Mouse (Mus musculus): Measurements from ENCODE around the gene Ezr. TPM values are rescaled to one million over a fixed set of nuclear protein-coding genes. Genes with fewer than 3 reads are reported as not detected.

Gene Ezr
- polyA plus RNA-seq, 1 experiment from 2014 or later, result 97.3 TPM

DNA sequence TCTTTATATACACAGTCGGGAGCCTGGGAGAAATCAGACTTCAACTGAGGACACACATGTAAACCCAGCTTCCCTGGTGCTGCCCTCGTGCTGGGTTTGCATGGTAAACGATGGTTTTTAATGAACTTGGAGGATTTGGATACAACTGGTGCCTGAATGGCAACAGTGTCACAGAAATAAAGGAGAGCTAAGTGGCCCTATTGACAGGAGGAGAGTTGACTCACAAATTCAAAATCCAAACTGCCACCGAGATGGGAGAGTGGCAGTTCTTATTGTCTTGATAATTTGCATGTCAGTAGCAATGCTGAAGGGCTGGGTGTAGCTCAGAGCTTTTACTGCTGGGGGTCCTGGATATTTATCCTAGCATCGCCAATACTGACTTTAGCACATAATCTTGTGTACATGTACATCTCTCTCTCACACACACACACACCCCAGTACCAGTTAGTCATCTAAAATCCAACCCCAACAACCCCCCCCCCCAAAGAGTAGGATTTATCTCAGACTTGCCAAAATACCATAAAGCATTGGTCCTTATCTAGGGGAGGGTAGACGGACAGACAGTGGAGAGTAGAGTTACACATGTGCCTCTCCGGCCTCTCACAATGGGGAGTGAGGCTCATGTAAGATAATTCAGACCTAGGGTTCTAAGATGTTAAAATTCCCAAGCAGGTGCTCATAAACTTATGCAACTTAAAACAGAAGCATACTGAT is 18.9 kb downstream of the Ezr start:
- 0 out of 2 replicates have a peak, but pooled peaks cover 4% of the 10 kb centered on the region for H3K4me1 ChIP-seq (ENCODE audit: insufficient read depth)
- 61% methylated on average over 7 of the region's 7 CpGs for WGBS

DNA sequence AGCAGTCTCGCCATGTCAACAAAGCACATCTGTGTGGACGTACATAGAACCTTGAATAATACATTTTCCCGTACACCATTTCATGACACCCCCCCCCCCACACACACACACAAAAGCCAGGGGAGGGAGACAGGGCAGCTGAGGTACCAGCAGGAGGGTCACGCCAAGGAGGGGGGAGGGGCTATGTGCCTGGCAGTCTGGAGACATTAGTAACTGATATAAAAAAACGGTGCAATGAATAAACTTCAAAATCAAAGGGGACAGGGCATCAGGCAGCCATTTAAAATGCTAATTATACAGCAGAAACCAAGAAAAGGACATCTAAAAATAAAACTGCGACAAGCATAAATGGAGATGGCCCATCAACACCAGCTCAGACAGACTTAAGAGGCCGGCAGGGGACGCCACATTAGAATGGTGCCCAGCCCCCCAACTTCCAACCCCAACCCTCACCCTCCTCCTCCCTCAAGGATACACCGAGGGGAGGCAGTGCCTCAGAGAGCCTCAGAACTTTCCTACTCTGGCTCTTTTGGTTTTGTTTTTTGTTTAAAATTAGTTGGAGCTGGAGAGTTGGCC is 22.8 kb downstream of the Ezr start:
- ATAC-seq (ENCODE audit: insufficient read depth), result no peak
- Histone ChIP-seq H3K4me3 (ENCODE audit: low read depth, low read length) (no peak overlapping the region), H3K4me1 (ENCODE audit: insufficient read depth) (no peaks in the 10 kb centered on the region), H3K9me3 (ENCODE audit: low read depth, low read length) (no peaks in the 10 kb centered on the region), H3K9ac (no peak overlapping the region), H3K27ac (ENCODE audit: low read depth) (no peak overlapping the region), H3K36me3 (ENCODE audit: insufficient read depth) (peaks cover 14% of the 10 kb centered on the region), H3K27me3 (ENCODE audit: insufficient read depth, low read length) (no peaks in the 10 kb centered on the region), H3K4me2 (no peak overlapping the region)
- no peak for DNase-seq
- 50% methylated on average over 9 of the region's 9 CpGs for WGBS
- no peak for TF ChIP-seq CTCF (IDR thresholded peaks at IDR 0.05; ENCODE audit: low read depth)

More for the DNA sequence above, 18.9 kb downstream of the Ezr start:
- no peak overlapping the region for H3K4me3 ChIP-seq (ENCODE audit: low read depth, low read length)
- no peak overlapping the region for H3K4me2 ChIP-seq
- TF ChIP-seq CTCF (IDR thresholded peaks at IDR 0.05; ENCODE audit: low read depth), result no peak
- no peaks in the 10 kb centered on the region for H3K27me3 ChIP-seq (ENCODE audit: insufficient read depth, low read length)
- 0 out of 2 replicates have a peak, but pooled peaks cover under 1% of the 10 kb centered on the region for H3K36me3 ChIP-seq (ENCODE audit: insufficient read depth)
- H3K9me3 ChIP-seq (ENCODE audit: low read depth, low read length), result no peaks in the 10 kb centered on the region
- DNase-seq, result no peak
- no peak overlapping the region for H3K27ac ChIP-seq (ENCODE audit: low read depth)
- H3K9ac ChIP-seq, result no peak overlapping the region
- ATAC-seq (ENCODE audit: insufficient read depth), result no peak

DNA sequence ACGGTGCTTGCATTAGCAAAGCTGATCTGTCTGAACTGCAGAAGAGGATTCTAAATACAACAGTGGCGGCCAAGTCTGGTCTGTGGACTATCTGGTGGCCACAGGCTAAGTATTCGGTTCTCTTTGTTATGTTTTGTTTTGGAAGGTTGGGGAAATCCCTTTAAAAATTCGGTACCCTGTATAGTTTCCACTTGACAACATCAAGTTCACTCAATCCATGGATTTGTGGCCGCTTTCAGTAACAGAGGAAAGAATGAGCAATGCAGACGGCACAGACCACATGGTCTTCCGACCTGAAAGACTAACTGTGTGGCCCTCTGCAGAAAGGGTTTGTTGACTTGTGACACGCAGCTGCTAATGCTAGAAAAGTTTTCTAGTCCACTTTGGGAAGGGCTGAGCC is 23.7 kb downstream of the Ezr start:
- H3K4me1 ChIP-seq (ENCODE audit: insufficient read depth), result no peaks in the 10 kb centered on the region
- DNase-seq (no peak), ATAC-seq (ENCODE audit: insufficient read depth) (no peak)
- no peak overlapping the region for H3K9ac ChIP-seq
- no peak overlapping the region for H3K4me2 ChIP-seq
- no peaks in the 10 kb centered on the region for H3K27me3 ChIP-seq (ENCODE audit: insufficient read depth, low read length)
- peaks cover 20% of the 10 kb centered on the region for H3K36me3 ChIP-seq (ENCODE audit: insufficient read depth)
- H3K4me3 ChIP-seq (ENCODE audit: low read depth, low read length), result no peak overlapping the region
- 84% methylated on average over 8 of the region's 8 CpGs for WGBS
- H3K9me3 ChIP-seq (ENCODE audit: low read depth, low read length), result no peaks in the 10 kb centered on the region
- no peak for TF ChIP-seq CTCF (IDR thresholded peaks at IDR 0.05; ENCODE audit: low read depth)
- no peak overlapping the region for H3K27ac ChIP-seq (ENCODE audit: low read depth)

DNA sequence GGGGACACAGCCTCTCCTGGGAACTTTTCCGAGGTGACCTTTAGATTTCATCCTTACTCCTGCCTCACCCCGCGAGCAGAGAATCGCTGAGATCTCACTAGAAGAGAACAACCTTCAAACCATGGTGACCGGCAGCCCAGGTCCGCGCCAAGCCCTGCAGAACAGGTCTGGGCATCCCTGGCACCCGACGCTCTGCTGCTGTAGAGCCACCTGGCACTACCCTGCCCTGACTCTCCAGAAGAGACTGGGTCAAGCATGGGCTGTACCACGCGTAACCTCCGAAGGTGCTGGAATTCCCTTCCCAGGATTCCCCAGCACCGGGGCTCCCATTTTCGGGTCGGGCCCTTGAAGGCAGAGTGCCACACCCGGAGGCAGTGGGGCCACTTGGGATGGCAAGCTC is 24.7 kb downstream of the Ezr start:
- no peaks in the 10 kb centered on the region for H3K9me3 ChIP-seq (ENCODE audit: low read depth, low read length)
- TF ChIP-seq CTCF (IDR thresholded peaks at IDR 0.05; ENCODE audit: low read depth), result no peak

DNA sequence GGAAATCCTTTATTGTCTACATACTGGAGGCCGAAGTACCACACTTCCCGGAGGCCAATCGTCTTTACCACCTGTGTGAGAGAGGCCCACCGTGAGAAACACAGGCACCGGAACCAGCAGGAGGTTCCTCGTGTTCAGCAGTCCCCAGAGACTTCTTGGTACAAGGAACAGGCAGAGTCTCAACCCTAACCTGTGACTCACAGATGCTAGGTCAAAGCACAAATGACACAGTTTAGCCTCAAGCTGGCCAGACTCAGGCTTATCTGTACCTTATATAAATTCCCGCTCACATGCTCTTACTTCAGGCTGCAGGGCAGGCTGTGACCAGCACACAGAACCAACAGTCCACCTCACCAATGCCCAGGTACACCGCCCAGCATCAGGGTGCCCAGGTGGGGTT is 26.7 kb downstream of the Ezr start:
- Histone ChIP-seq H3K27ac (ENCODE audit: low read depth) (no peak overlapping the region), H3K4me1 (ENCODE audit: insufficient read depth) (no peaks in the 10 kb centered on the region; the same call in 1 of the 2 replicates), H3K9me3 (ENCODE audit: low read depth, low read length) (no peaks in the 10 kb centered on the region), H3K4me3 (ENCODE audit: low read depth, low read length) (no peak overlapping the region), H3K9ac (no peak overlapping the region), H3K4me2 (no peak overlapping the region), H3K36me3 (ENCODE audit: insufficient read depth) (peaks cover 42% of the 10 kb centered on the region), H3K27me3 (ENCODE audit: insufficient read depth, low read length) (no peaks in the 10 kb centered on the region)
- TF ChIP-seq CTCF (IDR thresholded peaks at IDR 0.05; ENCODE audit: low read depth), result no peak
- no peak for DNase-seq
- WGBS, result 84% methylated on average over 8 of the region's 8 CpGs
- ATAC-seq (ENCODE audit: insufficient read depth), result no peak

More for the DNA sequence above, 24.7 kb downstream of the Ezr start:
- Histone ChIP-seq H3K4me1 (ENCODE audit: insufficient read depth) (no peaks in the 10 kb centered on the region), H3K4me3 (ENCODE audit: low read depth, low read length) (no peak overlapping the region), H3K27me3 (ENCODE audit: insufficient read depth, low read length) (no peaks in the 10 kb centered on the region), H3K4me2 (no peak overlapping the region), H3K27ac (ENCODE audit: low read depth) (no peak overlapping the region), H3K9ac (no peak overlapping the region), H3K36me3 (ENCODE audit: insufficient read depth) (peaks cover 25% of the 10 kb centered on the region)
- DNase-seq (no peak), ATAC-seq (ENCODE audit: insufficient read depth) (no peak)
- WGBS, result 91% methylated on average over 16 of the region's 16 CpGs

DNA sequence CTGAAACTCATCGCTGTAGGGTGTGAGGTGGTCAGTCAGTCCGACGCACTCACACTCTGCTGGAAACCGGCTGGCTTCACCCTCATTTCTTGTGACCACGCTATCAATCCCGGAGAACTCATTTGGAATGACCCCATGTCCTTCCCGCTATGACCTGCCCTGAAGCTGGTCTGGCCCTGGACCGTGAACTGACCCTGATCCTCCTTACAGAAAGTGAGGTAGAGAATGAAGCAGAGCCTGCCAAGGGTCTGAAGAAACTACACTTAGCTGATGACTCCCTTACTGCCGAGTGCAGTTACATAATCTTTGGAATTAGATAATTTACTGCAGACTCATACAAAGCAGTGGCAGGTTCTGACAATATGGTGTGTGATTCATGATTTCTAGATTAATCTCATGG is 27.4 kb downstream of the Ezr start:
- Histone ChIP-seq H3K9ac (no peak overlapping the region), H3K4me1 (ENCODE audit: insufficient read depth) (no peaks in the 10 kb centered on the region; the same call in 1 of the 2 replicates), H3K4me3 (ENCODE audit: low read depth, low read length) (no peak overlapping the region), H3K9me3 (ENCODE audit: low read depth, low read length) (no peaks in the 10 kb centered on the region), H3K36me3 (ENCODE audit: insufficient read depth) (peaks cover 49% of the 10 kb centered on the region), H3K27ac (ENCODE audit: low read depth) (no peak overlapping the region), H3K4me2 (no peak overlapping the region), H3K27me3 (ENCODE audit: insufficient read depth, low read length) (no peaks in the 10 kb centered on the region)
- no peak for ATAC-seq (ENCODE audit: insufficient read depth)
- no peak for DNase-seq
- TF ChIP-seq CTCF (IDR thresholded peaks at IDR 0.05; ENCODE audit: low read depth), result no peak
- 81% methylated on average over 9 of the region's 9 CpGs for WGBS

DNA sequence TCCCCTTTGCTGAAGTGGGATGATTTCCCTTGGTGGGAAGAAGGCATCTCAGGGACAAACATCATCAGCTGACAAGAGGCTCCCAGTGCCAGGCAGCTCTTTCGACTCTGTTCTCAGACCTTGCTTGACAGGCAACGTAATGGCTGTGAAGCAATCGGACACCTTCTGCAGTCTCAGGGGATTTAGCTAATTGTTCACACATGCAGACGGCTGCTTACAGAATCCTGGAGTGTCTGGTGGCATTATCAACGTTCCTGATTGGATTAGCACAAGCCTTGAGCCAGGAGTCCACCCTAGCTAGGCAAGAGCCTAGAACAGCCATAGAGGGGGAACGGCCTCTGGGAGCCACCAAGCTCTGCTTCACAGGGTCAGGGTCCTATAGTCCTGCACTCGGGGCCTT is 30.2 kb downstream of the Ezr start:
- Histone ChIP-seq H3K9me3 (ENCODE audit: low read depth, low read length) (no peaks in the 10 kb centered on the region), H3K4me3 (ENCODE audit: low read depth, low read length) (no peak overlapping the region), H3K4me2 (no peak overlapping the region), H3K36me3 (ENCODE audit: insufficient read depth) (peaks cover 53% of the 10 kb centered on the region), H3K9ac (no peak overlapping the region), H3K27me3 (ENCODE audit: insufficient read depth, low read length) (no peaks in the 10 kb centered on the region), H3K4me1 (ENCODE audit: insufficient read depth) (no peaks in the 10 kb centered on the region; the same call in 1 of the 2 replicates), H3K27ac (ENCODE audit: low read depth) (no peak overlapping the region)
- no peak for ATAC-seq (ENCODE audit: insufficient read depth)
- TF ChIP-seq CTCF (IDR thresholded peaks at IDR 0.05; ENCODE audit: low read depth), result no peak
- no peak for DNase-seq
- 62% methylated on average over 7 of the region's 7 CpGs for WGBS

Data from lung, embryonic 14.5 days (tissue).